Mouse (Mus musculus) layer of hippocampus, adult 6 months (tissue): ENCODE results near the gene Wee1. TPM values are rescaled to one million over a fixed set of nuclear protein-coding genes. Genes with fewer than 3 reads are reported as not detected.

Experiments used
- long read RNA-seq, 2 experiments: library from polyadenylated mRNA; unstranded; transcript quantifications; one replicate each; pipeline ENCODE4 v2.0.0; 2019 to 2020
- polyA plus RNA-seq: library from polyadenylated mRNA; unstranded; fragments of <200 nt; fragmentation: Nextera tagmentation; gene quantifications from 2 replicates; pipeline ENCODE4 v1.2.3, GENCODE M21; 2021

The Wee1 gene
- 7.0 and 7.6 TPM in 2 replicates for polyA plus RNA-seq
- long read RNA-seq, experiment 1, transcript Wee1-201 (11 exons, 3,419 nt) = major isoform, 13 of 18 reads
- long read RNA-seq, experiment 1, partial matches to known transcripts = 1 of 18 reads
- long read RNA-seq, experiment 1, other reads (novel, unspliced or antisense) = 4 of 18 reads
- long read RNA-seq, experiment 2, transcript Wee1-201 (11 exons, 3,419 nt) = major isoform, 77 of 91 reads
- long read RNA-seq, experiment 2, partial matches to known transcripts = 2 of 91 reads
- long read RNA-seq, experiment 2, other reads (novel, unspliced or antisense) = 12 of 91 reads

GRCm38 (mm10) chr7:110121516-110122288 is at the start of gene Wee1:
Gene Wee1, plus strand, starts transcription at chr7:110122046.

Other genes starting within 250 kb of the Wee1 start
- 50.1 and 50.6 TPM in 2 replicates for gene Dennd5a, start 161.6 kb upstream of the Wee1 start, polyA plus RNA-seq
- 46.0 and 50.6 TPM in 2 replicates for gene Tmem41b, start 135.1 kb upstream of the Wee1 start, polyA plus RNA-seq
- gene Ipo7, start 103.8 kb upstream of the Wee1 start, polyA plus RNA-seq = 15.4 and 17.8 TPM in 2 replicates
- gene Zfp143, start 60.8 kb upstream of the Wee1 start, polyA plus RNA-seq = 9.3 and 11.8 TPM in 2 replicates
- gene Swap70, start 99.7 kb downstream of the Wee1 start, polyA plus RNA-seq = 4.1 and 4.5 TPM in 2 replicates